Mouse (Mus musculus): ENCODE measurements around the gene Ipo5. TPM values are rescaled to one million over a fixed set of nuclear protein-coding genes. Genes with fewer than 3 reads are reported as not detected.

The Ipo5 gene
- total RNA-seq, 2 experiments from 2014 or later, result 85.8 to 109 TPM

GRCm38 (mm10) chr14:120912090-120912710, 1.2 kb downstream of the Ipo5 start:
- no peak for DNase-seq
- intact Hi-C loops (cut with DNase I), result loop anchor here (5.0 kb wide), 1 partner anchor 310 kb away; no protein-coding TSS in a partner anchor

DNA sequence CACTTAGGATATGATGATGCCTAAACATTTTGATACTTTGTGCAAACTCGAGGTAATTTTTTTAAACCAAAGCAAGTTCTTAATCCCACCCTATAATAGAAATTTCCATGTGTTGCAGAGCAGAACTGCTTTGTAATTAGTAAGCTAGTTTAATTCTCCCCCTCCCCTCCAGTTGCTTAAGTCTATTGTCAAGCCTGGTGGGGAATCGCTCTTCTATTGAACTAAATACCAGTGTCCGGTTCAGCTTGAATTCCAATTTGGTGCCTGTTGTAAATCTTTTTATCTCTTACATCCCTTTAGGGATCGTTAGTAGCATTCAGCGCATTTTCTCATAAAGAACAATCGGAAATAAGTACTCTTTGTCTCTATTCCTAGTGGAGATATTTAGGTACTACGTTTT, 1.9 kb downstream of the Ipo5 start:
- intact Hi-C loops (cut with DNase I), result loop anchor here (5.0 kb wide), 1 partner anchor 309 kb away; no protein-coding TSS in a partner anchor

GRCm38 (mm10) chr14:120921805-120922204, 10.8 kb downstream of the Ipo5 start:
- no peak for DNase-seq
- intact Hi-C loops (cut with DNase I), result no loop called here

More for the DNA sequence above, 1.9 kb downstream of the Ipo5 start:
- DNase-seq, result no peak

GRCm38 (mm10) chr14:120924044-120924443, 13.0 kb downstream of the Ipo5 start:
- no peak for DNase-seq
- intact Hi-C loops (cut with DNase I), result no loop called here

DNA sequence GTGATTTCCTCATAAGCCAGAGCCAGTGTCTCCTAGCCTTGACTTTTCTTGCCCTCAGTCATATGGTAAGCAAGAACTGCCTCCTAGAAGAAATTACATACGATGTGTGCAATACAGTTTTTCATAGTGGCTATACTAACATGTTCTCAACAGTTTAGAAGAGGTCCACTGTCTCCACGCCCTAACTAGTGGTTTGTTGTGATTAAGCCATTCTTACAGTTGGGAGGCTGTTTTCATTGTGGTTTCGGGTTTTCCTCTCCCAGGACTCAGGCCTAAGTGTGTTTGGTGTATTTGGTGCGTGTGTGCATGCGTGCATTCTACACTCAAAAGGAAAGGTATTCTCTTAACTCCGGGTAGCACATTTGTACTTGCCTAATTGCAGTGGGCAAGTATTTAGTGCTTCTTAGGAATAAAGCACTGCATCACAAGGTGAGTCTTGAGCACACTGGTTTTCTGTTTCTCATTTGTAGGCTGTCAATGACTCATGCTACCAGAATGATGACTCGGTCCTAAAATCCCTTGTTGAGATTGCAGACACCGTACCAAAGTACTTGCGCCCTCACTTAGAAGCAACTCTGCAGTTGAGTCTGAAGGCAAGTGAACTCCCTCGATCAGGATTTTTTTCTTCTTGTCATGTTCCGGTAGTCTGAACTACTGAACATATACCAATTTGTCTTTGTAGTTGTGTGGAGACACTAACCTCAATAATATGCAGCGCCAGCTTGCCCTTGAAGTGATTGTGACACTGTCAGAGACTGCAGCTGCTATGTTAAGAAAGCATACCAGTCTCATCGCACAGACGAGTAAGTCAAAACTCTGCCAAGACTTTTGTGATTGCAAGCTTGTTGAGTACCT, 14.9 kb downstream of the Ipo5 start:
- no peak for DNase-seq
- intact Hi-C loops (cut with DNase I), result no loop called here

GRCm38 (mm10) chr14:120931236-120931635, 20.2 kb downstream of the Ipo5 start:
- intact Hi-C loops (cut with DNase I), result no loop called here
- no peak for DNase-seq

DNA sequence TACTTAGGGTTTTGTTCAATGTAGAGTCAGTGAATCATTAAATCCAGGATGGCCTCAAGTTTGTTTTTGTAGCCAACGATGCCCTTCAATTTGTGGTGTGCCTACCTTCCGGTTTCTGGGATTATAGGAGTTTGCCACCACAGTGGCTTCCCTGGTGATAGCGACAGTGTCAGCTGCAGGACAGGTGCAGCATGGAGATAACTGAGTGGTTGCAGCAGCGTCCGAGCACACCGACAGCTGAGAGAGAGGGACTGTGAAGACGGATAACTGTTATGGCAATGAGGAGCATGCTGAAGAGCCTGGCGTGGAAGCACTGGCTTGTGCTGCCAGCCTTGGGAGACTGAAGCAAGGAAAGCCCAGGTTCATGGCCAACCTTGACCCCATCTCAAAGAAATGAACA, 22.6 kb downstream of the Ipo5 start:
- intact Hi-C loops (cut with DNase I), result no loop called here
- DNase-seq, result no peak

- intact Hi-C loops (cut with DNase I), result no loop called here
Observed at GRCm38 (mm10) chr14:120937102-120937501, 26.1 kb downstream of the Ipo5 start.

GRCm38 (mm10) chr14:120942803-120943202, 31.8 kb downstream of the Ipo5 start:
- no peak for DNase-seq
- intact Hi-C loops (cut with DNase I), result no loop called here

More at GRCm38 (mm10) chr14:120937102-120937501, 26.1 kb downstream of the Ipo5 start:
- DNase-seq, result no peak

- DNase-seq, result no peak
- intact Hi-C loops (cut with DNase I), result no loop called here
Observed at GRCm38 (mm10) chr14:120945146-120945545, 34.1 kb downstream of the Ipo5 start.

DNA sequence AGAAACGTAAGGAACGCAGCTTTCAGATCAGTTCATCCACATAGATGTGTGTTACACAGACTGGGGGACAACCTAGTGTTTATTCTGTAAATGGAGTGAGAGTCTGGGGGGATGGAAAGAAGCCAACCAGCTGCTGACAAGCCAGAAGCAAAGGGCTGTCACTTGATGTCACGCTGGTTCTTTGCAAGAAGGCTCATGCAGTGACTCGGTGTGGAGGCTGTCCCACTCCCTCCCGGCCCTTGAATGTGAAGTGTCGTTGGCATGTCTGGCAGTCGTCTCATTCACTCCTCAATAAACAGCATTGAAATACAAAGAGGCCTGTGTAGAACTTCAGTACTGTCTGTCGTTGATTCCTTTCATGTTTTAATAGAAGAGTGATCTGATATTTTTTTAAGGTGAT, 36.1 kb downstream of the Ipo5 start:
- no peak for DNase-seq
- intact Hi-C loops (cut with DNase I), result no loop called here

DNA sequence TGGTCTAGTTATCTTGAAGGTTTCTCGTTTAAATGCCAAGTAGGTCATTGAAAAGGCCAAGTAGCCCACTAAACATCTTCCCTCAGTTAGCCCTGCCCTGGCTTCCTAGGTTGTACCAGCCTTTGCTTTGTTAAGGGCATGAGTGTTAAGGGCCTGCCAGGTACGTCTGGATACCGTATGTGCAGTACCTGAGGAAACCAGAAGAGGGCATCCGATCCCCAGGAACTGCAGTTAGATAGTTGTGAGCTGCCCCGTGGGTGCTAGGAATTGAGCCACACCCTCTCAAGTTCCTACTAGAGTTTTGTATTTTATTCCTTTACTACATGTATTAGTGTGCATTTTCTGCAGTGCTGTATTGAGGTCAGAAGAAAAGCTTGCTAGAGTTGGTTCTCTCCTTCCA, 38.0 kb downstream of the Ipo5 start:
- intact Hi-C loops (cut with DNase I), result no loop called here
- no peak for DNase-seq

DNA sequence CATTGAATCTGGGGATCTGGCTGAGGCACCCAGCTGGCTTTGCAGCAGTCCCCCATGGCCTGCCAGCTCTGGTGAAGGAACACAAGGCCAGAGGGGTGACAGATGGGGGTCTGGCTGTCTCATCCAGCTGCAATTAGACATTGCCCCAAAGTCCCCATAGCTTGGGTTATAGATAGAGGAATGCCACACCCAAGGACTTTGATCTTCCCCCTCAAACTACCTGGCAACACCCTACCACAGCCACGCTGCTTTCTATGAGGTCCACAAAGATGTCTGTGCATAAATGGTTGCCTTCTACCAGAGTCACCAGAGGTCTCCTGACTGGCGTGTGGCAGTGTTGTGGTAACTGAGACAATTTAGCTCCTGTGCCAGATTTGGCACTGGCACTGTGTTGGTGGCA, 39.0 kb downstream of the Ipo5 start:
- intact Hi-C loops (cut with DNase I), result no loop called here
- no peak for DNase-seq

DNA sequence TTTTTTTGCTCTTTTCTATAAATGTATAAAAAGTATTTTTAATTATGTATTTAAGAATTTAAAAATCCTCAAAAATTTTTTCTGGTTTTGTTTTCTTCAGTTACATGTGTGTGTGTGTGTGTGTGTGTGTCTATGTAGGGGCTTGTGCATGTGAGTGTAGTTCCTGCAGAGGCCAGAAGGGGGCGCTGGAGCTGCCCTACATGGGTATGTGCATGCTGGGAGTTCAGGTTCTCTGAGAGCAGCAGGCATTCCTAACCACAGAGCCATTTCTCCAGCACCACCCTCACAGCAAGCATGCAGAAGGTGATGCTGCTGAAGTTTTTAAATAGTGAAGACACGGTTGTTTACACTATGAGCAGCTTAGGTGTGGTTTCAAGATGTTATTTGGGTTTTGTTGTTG, 41.4 kb downstream of the Ipo5 start:
- no peak for DNase-seq
- intact Hi-C loops (cut with DNase I), result no loop called here

DNA sequence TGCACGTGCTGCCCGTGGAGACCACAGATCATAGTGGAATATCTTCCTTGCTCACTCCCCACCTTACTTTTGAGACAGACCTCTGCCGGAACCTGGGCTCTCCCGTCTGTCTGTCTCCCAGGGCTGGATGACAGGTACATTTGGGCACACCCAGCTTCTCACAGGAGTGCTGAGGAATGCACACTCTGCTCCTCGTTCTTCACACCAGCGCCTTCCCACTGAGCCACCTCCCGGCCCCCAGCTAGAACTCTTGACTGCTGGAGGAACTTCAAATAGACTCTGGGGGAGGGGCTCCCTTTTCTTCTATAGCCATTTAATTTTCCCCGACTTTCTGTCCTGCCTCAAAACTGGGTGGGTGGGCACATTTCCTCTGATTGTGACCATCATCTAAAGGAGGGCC, 49.5 kb downstream of the Ipo5 start:
- DNase-seq, result no peak
- intact Hi-C loops (cut with DNase I), result no loop called here

DNA sequence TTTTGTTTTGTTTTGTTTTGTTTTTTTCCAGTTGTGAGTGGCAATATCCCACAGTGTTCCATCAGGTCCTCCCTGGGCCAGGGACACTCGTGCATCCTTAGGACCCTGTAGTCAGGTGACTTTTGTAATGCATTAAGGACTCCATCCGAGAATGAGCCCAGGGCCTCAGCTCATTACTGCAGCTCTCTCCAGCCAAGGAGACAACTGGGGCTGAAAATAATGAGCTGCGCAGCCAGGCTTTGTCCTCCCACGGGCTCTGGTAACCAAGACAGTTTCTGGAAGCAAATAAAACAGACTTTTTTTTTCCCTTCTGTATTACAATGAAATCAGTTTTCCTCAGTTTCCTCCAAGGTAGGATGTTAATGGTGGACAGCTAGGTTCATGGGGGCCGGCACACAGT, 50.0 kb downstream of the Ipo5 start:
- DNase-seq, result no peak
- intact Hi-C loops (cut with DNase I), result no loop called here

DNA sequence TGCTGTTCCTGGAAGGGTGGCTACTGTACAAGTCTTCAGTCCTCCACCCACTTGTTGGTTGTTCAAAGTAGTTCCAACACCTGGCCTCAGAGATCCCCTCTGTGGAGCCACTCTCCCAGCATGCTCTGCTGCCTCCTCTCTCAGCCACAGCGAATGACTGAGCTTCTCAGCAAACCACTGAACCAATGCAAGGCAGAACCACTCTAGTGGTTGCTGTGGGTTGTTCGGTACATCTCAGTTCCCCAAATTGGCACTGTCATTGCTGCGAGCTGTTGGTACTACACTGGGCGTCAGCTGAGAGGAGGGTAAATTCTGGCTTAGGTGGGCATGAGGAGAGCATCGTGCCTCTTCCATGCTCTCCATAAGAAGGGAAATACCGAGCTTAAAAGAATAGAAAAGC, 56.0 kb downstream of the Ipo5 start:
- intact Hi-C loops (cut with DNase I), result no loop called here
- DNase-seq, result no peak

- intact Hi-C loops (cut with DNase I), result no loop called here
- no peak for DNase-seq
Observed at GRCm38 (mm10) chr14:120968723-120969122, 57.7 kb downstream of the Ipo5 start.

GRCm38 (mm10) chr14:120969673-120970072, 58.6 kb downstream of the Ipo5 start:
- no peak for DNase-seq

DNA sequence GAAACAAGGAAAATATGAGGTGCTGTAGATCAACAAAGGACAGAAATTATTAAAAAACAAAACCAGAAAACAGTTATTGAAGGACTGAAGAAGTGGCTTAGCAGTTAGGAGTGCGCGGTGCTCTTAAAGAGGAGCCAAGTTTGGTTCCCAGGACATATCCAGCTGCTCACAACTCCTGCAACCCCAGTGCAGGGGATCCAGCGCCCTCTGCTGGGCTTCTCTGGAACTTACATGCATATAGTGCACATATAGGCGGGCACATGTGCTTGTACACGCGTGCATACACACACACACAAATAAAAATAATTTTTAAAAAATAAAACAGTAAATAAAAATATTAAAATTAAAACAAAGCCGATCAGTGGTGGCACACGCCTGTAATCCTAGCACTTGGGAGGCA, 59.6 kb downstream of the Ipo5 start:
- no peak for DNase-seq
- intact Hi-C loops (cut with DNase I), result loop anchor here (5.0 kb wide), 1 partner anchor 138 kb away; no protein-coding TSS in a partner anchor

More at GRCm38 (mm10) chr14:120969673-120970072, 58.6 kb downstream of the Ipo5 start:
- intact Hi-C loops (cut with DNase I), result loop anchor here (5.0 kb wide), 1 partner anchor 137 kb away; no protein-coding TSS in a partner anchor

DNA sequence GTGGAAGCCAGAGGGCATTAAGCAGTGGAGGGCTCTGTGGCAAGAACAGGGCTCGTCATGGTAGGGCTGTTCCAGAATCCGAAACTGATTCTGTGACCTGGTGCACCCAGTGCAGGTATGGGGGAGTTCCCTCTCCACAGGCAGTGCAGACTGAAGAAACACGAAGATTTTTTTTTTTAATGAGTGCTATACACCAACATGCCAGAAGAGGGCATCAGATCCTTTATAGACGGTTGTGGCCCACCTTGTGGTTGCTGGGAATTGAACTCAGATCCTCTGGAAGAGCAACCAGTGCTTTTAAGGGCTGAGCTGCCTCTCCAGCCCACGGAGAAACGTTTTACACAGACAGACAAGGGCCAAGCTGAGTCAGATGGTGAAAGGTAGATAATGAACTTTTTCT, 60.3 kb downstream of the Ipo5 start:
- intact Hi-C loops (cut with DNase I), result loop anchor here (5.0 kb wide), 1 partner anchor 139 kb away; no protein-coding TSS in a partner anchor
- DNase-seq, result no peak

DNA sequence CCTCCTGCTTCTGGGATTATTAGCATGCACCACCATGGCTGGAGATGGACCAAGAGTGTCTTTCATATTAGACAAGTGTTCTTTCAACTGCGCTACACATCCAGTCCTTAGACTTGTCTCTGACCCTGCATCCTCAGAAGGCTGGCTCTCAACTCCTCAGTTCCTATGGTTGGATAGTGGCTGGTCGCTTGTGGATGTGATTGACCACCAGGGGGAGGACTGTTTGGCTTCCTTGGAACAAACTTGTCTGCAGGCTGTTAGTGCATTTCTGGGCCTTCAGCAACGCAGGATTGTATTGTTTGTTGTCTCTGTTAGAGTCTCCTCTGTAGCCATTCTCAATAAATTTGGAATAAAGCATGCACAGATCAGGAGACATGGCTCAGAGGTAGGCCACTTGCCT, 68.5 kb downstream of the Ipo5 start:
- intact Hi-C loops (cut with DNase I), result no loop called here
- DNase-seq, result peak in 1 of 2 experiments; percentile 17

Measured in gastrocnemius, postnatal 36 days (tissue).